Mouse (Mus musculus) bone marrow, adult 2 months (tissue): ENCODE data around the gene Gpsm1. TPM values are rescaled to one million over a fixed set of nuclear protein-coding genes. Genes with fewer than 3 reads are reported as not detected.

Source experiments
- H3K27ac ChIP-seq: fragments of 200-500 bp; 2 replicates; pipeline ENCODE4 v1.5.1; 2012; ENCODE audit warnings: low read depth, mild to moderate bottlenecking, control low read depth, inconsistent platforms, low read length; ENCODE audit not compliant: control insufficient read depth, poor library complexity, insufficient read depth
- H3K4me1 ChIP-seq: fragments of 200-500 bp; 2 replicates; pipeline ENCODE4 v1.6.1; 2011; ENCODE audit warnings: low read length; ENCODE audit not compliant: control insufficient read depth, insufficient read depth
- H3K4me3 ChIP-seq: fragments of 200-500 bp; replicated peaks from 2 replicates; pipeline ENCODE3; 2011; ENCODE audit warnings: mild to moderate bottlenecking, low read depth, low read length, control low read depth; ENCODE audit not compliant: control insufficient read depth
- CTCF ChIP-seq: fragments of 200-500 bp; IDR thresholded peaks from 2 replicates; pipeline ENCODE4 v1.5.1; 2011; ENCODE audit warnings: low read length, control low read depth; ENCODE audit not compliant: control insufficient read depth, insufficient read depth
- POLR2A ChIP-seq: fragments of 200-500 bp; IDR thresholded peaks from 2 replicates; pipeline ENCODE4 v1.6.1; 2011; ENCODE audit warnings: low read depth, mild to moderate bottlenecking, control low read depth, low read length, borderline replicate concordance; ENCODE audit not compliant: control insufficient read depth
- WGBS: fragments of 180-500 bp; shearing (Covaris S2); methylation state at CpG from one replicate; pipeline ENCODE4 v1.1.7; 2018; 5-methylcytosine and 5-hydroxymethylcytosine counted together
- polyA plus RNA-seq: library from polyadenylated mRNA; stranded (reverse); fragments of >200 nt; gene quantifications from 2 replicates; pipeline ENCODE4 v1.2.4, GENCODE M21; 2011; ENCODE audit warnings: low replicate concordance; ENCODE audit not compliant: missing spikeins, insufficient read depth, insufficient read length

Gene Gpsm1
- polyA plus RNA-seq, 1 experiment = 10.0 TPM

GRCm38 (mm10) chr2:26339204-26339551 lies 23.9 kb downstream of the Gpsm1 start:
- H3K4me1 ChIP-seq = no peaks in the 10 kb centered on the region
- 74% methylated on average over 5 of the region's 5 CpGs for WGBS

GRCm38 (mm10) chr2:26341510-26341981 lies 26.2 kb downstream of the Gpsm1 start:
- no peak for TF ChIP-seq CTCF
- TF ChIP-seq POLR2A = no peak
- 90% methylated on average over 2 of the region's 2 CpGs for WGBS
- Histone ChIP-seq H3K4me1 (no peaks in the 10 kb centered on the region), H3K27ac (no peak overlapping the region), H3K4me3 (no peak overlapping the region)

More at GRCm38 (mm10) chr2:26339204-26339551, 23.9 kb downstream of the Gpsm1 start:
- no peak for TF ChIP-seq POLR2A
- TF ChIP-seq CTCF = no peak
- Histone ChIP-seq H3K27ac (no peak overlapping the region), H3K4me3 (no peak overlapping the region)

- TF ChIP-seq POLR2A (no peak), CTCF (no peak)
- no peak overlapping the region for H3K27ac ChIP-seq
- 59% methylated on average over 10 of the region's 10 CpGs for WGBS
- H3K4me1 ChIP-seq = no peaks in the 10 kb centered on the region
- no peak overlapping the region for H3K4me3 ChIP-seq
These were observed 26.7 kb downstream of the Gpsm1 start for GRCm38 (mm10) chr2:26342044-26342443.

- 67% methylated on average over 11 of the region's 11 CpGs for WGBS
These were observed 27.5 kb downstream of the Gpsm1 start for GRCm38 (mm10) chr2:26342609-26343490.

GRCm38 (mm10) chr2:26348241-26348640 lies 32.9 kb downstream of the Gpsm1 start:
- 76% methylated on average over 6 of the region's 6 CpGs for WGBS
- Histone ChIP-seq H3K4me1 (peaks cover 4% of the 10 kb centered on the region), H3K27ac (no peak overlapping the region), H3K4me3 (no peak overlapping the region)
- no peak for TF ChIP-seq POLR2A
- no peak for TF ChIP-seq CTCF

More at GRCm38 (mm10) chr2:26342609-26343490, 27.5 kb downstream of the Gpsm1 start:
- Histone ChIP-seq H3K4me1 (no peaks in the 10 kb centered on the region), H3K27ac (no peak overlapping the region), H3K4me3 (no peak overlapping the region)
- TF ChIP-seq CTCF (no peak), POLR2A (no peak)

- under 1% methylated on average over 62 of the region's 62 CpGs for WGBS
- TF ChIP-seq CTCF (peak; percentile 57), POLR2A (peak; percentile 67; the same call in 1 of the 2 replicates)
- H3K4me3 ChIP-seq = peak within 1 kb of the TSS; percentile 91
- H3K4me1 ChIP-seq = peaks cover 4% of the 10 kb centered on the region
- H3K27ac ChIP-seq = peak within 1 kb of the TSS; percentile 73
These were observed 36.3 kb downstream of the Gpsm1 start, which contains the start of gene Dnlz for GRCm38 (mm10) chr2:26351358-26352290. Dnlz (minus strand) TSS chr2:26352110.

GRCm38 (mm10) chr2:26352291-26352910 lies 37.1 kb downstream of the Gpsm1 start:
- WGBS = 5% methylated on average over 36 of the region's 36 CpGs
- Histone ChIP-seq H3K4me3 (peak overlapping the region; percentile 91), H3K27ac (peak overlapping the region; percentile 52), H3K4me1 (peaks cover 4% of the 10 kb centered on the region)
- TF ChIP-seq CTCF = no peak
- no peak for TF ChIP-seq POLR2A
